Mouse (Mus musculus) embryonic facial prominence, embryonic 14.5 days (tissue): ENCODE results near the gene Pet117. TPM values are rescaled to one million over a fixed set of nuclear protein-coding genes. Genes with fewer than 3 reads are reported as not detected.
A peak's percentile ranks its signal among the peaks of the same experiment; 100 is the strongest.
"Not testable (repeated sequence)": the region's sequence is repeated elsewhere in the genome, so short reads cannot be mapped to it uniquely, and the experiment has no call there.

Experiments
- ATAC-seq: fragments of 200-750 bp; cut with Nextera tagmentation; 2 replicates; pipeline ENCODE4 v1.8.0; 2017; ENCODE audit warnings: low read depth, moderate number of reproducible peaks, moderate TSS enrichment
- DNase-seq: peaks from one replicate; pipeline ENCODE4 v3.0.0-alpha.2; 2015; ENCODE audit warnings: low spot score
- H3K27ac ChIP-seq: fragments of 300-500 bp; sonication (generic); replicated peaks from 2 replicates; pipeline ENCODE4 v1.5.1; 2014; ENCODE audit warnings: low read depth, mild to moderate bottlenecking, low read length, moderate library complexity
- H3K27me3 ChIP-seq: fragments of 300-500 bp; sonication (generic); replicated peaks from 2 replicates; pipeline ENCODE4 v1.6.1; 2014; ENCODE audit warnings: low read length; ENCODE audit not compliant: control insufficient read depth, insufficient read depth
- H3K36me3 ChIP-seq: fragments of 300-500 bp; sonication (generic); 2 replicates; pipeline ENCODE4 v1.6.1; 2014; ENCODE audit warnings: low read length, mixed read lengths; ENCODE audit not compliant: control insufficient read depth, insufficient read depth
- H3K4me1 ChIP-seq: fragments of 300-500 bp; sonication (generic); 2 replicates; pipeline ENCODE4 v1.6.1; 2014; ENCODE audit warnings: antibody characterized with exemption, low read length; ENCODE audit not compliant: control insufficient read depth, insufficient read depth
- H3K4me2 ChIP-seq: fragments of 300-500 bp; sonication (generic); 2 replicates; pipeline ENCODE4 v1.6.1; 2014; ENCODE audit warnings: low read depth, mild to moderate bottlenecking, low read length, moderate library complexity, mixed read lengths
- H3K4me3 ChIP-seq: fragments of 300-500 bp; sonication (generic); 2 replicates; pipeline ENCODE4 v1.5.1; 2014; ENCODE audit warnings: low read depth, mild to moderate bottlenecking, low read length
- H3K9ac ChIP-seq: fragments of 300-500 bp; sonication (generic); 2 replicates; pipeline ENCODE4 v1.6.1; 2014; ENCODE audit warnings: low read depth, mild to moderate bottlenecking, low read length, moderate library complexity, mixed read lengths
- H3K9me3 ChIP-seq: fragments of 300-500 bp; sonication (generic); 2 replicates; pipeline ENCODE4 v1.6.1; 2016; ENCODE audit warnings: low read length; ENCODE audit not compliant: control insufficient read depth
- WGBS: fragments of 180-500 bp; shearing (Covaris S2); extraction: QIAGEN DNeasy Blood & Tissue Kit; methylation state at CpG from one replicate; pipeline ENCODE4 v1.1.7; 2014; 5-methylcytosine and 5-hydroxymethylcytosine counted together
- polyA plus RNA-seq: library from polyadenylated mRNA; unstranded; fragments of >200 nt; fragmentation: Nextera tagmentation; extraction: Ambion mirVana; gene quantifications from 2 replicates; pipeline ENCODE4 v1.2.1, GENCODE M21; 2014

Gene Pet117
- polyA plus RNA-seq, 1 experiment from 2014 or later: 1.3 TPM

- H3K9me3 ChIP-seq: no peaks in the 10 kb centered on the region
- ATAC-seq: peak; percentile 15; the same call in 1 of the 2 replicates
- H3K27me3 ChIP-seq: peaks cover 60% of the 10 kb centered on the region
- WGBS: 9% methylated on average over 24 of the region's 28 CpGs
- H3K4me2 ChIP-seq: peak overlapping the region; percentile 99
- H3K4me1 ChIP-seq: no peaks in the 10 kb centered on the region
- peak overlapping the region; percentile 59 for H3K4me3 ChIP-seq
- H3K9ac ChIP-seq: peak overlapping the region; percentile 42; the same call in 1 of the 2 replicates
- no peak overlapping the region for H3K27ac ChIP-seq
- no peak for DNase-seq
- no peaks in the 10 kb centered on the region for H3K36me3 ChIP-seq
These were observed 35.5 kb upstream of the Pet117 start for GRCm38 (mm10) chr2:144333138-144333842.

GRCm38 (mm10) chr2:144337230-144337629 lies 31.6 kb upstream of the Pet117 start:
- Histone ChIP-seq H3K9me3 (no peaks in the 10 kb centered on the region), H3K4me3 (no peak overlapping the region), H3K9ac (no peak overlapping the region), H3K4me2 (no peak overlapping the region), H3K27ac (no peak overlapping the region), H3K27me3 (peaks cover 23% of the 10 kb centered on the region), H3K4me1 (no peaks in the 10 kb centered on the region), H3K36me3 (no peaks in the 10 kb centered on the region)
- ATAC-seq (no peak), DNase-seq (no peak)
- WGBS: 34% methylated on average over 2 of the region's 3 CpGs

- H3K9ac ChIP-seq: no peak overlapping the region
- DNase-seq (no peak), ATAC-seq (no peak)
- WGBS: 71% methylated on average over 7 of the region's 8 CpGs
- H3K36me3 ChIP-seq: no peaks in the 10 kb centered on the region
- peaks cover 18% of the 10 kb centered on the region for H3K27me3 ChIP-seq
- no peak overlapping the region for H3K27ac ChIP-seq
- H3K4me2 ChIP-seq: no peak overlapping the region
- H3K4me1 ChIP-seq: no peaks in the 10 kb centered on the region
- H3K4me3 ChIP-seq: no peak overlapping the region
- H3K9me3 ChIP-seq: no peaks in the 10 kb centered on the region
These were observed 31.1 kb upstream of the Pet117 start for GRCm38 (mm10) chr2:144337701-144338100.

GRCm38 (mm10) chr2:144338149-144338548 lies 30.6 kb upstream of the Pet117 start:
- not testable (repeated sequence) for H3K9me3 ChIP-seq, H3K4me1 ChIP-seq, H3K9ac ChIP-seq, ATAC-seq, H3K36me3 ChIP-seq, H3K4me3 ChIP-seq, H3K27ac ChIP-seq, DNase-seq, H3K4me2 ChIP-seq
- WGBS: 73% methylated on average over 6 of the region's 6 CpGs
- H3K27me3 ChIP-seq: peaks cover 13% of the 10 kb centered on the region

- no peak overlapping the region for H3K4me3 ChIP-seq
- H3K9ac ChIP-seq: no peak overlapping the region
- no peak for DNase-seq
- H3K9me3 ChIP-seq: no peaks in the 10 kb centered on the region
- no peaks in the 10 kb centered on the region for H3K27me3 ChIP-seq
- no peak for ATAC-seq
- H3K27ac ChIP-seq: no peak overlapping the region
- 77% methylated on average over 4 of the region's 4 CpGs for WGBS
- no peak overlapping the region for H3K4me2 ChIP-seq
- no peaks in the 10 kb centered on the region for H3K4me1 ChIP-seq
- no peaks in the 10 kb centered on the region for H3K36me3 ChIP-seq
These were observed 25.6 kb upstream of the Pet117 start for GRCm38 (mm10) chr2:144343158-144343557.

GRCm38 (mm10) chr2:144348525-144348924 lies 20.3 kb upstream of the Pet117 start:
- Histone ChIP-seq H3K36me3 (no peaks in the 10 kb centered on the region), H3K4me1 (no peaks in the 10 kb centered on the region), H3K4me3 (no peak overlapping the region), H3K9ac (no peak overlapping the region), H3K9me3 (no peaks in the 10 kb centered on the region), H3K27ac (no peak overlapping the region), H3K27me3 (no peaks in the 10 kb centered on the region), H3K4me2 (no peak overlapping the region)
- 65% methylated on average over 3 of the region's 3 CpGs for WGBS
- DNase-seq: no peak
- no peak for ATAC-seq

GRCm38 (mm10) chr2:144352843-144353242 lies 16.0 kb upstream of the Pet117 start:
- no peaks in the 10 kb centered on the region for H3K9me3 ChIP-seq
- H3K4me1 ChIP-seq: no peaks in the 10 kb centered on the region
- H3K36me3 ChIP-seq: no peaks in the 10 kb centered on the region
- no peak overlapping the region for H3K27ac ChIP-seq
- no peaks in the 10 kb centered on the region for H3K27me3 ChIP-seq
- ATAC-seq (no peak), DNase-seq (no peak)
- H3K9ac ChIP-seq: no peak overlapping the region
- no peak overlapping the region for H3K4me3 ChIP-seq
- 84% methylated on average over 11 of the region's 11 CpGs for WGBS
- H3K4me2 ChIP-seq: no peak overlapping the region

- ATAC-seq (peak; percentile 88), DNase-seq (peak; percentile 80)
- Histone ChIP-seq H3K4me3 (peak overlapping the region; percentile 89), H3K27me3 (no peaks in the 10 kb centered on the region), H3K4me1 (peaks cover 7% of the 10 kb centered on the region), H3K36me3 (peaks cover 16% of the 10 kb centered on the region), H3K9me3 (no peaks in the 10 kb centered on the region), H3K4me2 (peak overlapping the region; percentile 75), H3K27ac (peak overlapping the region; percentile 91), H3K9ac (peak overlapping the region; percentile 88)
- WGBS: 0% methylated on average over 9 of the region's 43 CpGs
These were observed 225 bp downstream of the Pet117 start for GRCm38 (mm10) chr2:144369020-144369421.

GRCm38 (mm10) chr2:144369511-144369910 lies 715 bp downstream of the Pet117 start:
- DNase-seq: no peak
- H3K9ac ChIP-seq: peak overlapping the region; percentile 88
- H3K4me2 ChIP-seq: peak overlapping the region; percentile 75
- H3K4me3 ChIP-seq: peak overlapping the region; percentile 89
- peaks cover 21% of the 10 kb centered on the region for H3K36me3 ChIP-seq
- 1% methylated on average over 12 of the region's 12 CpGs for WGBS
- no peak for ATAC-seq
- no peaks in the 10 kb centered on the region for H3K27me3 ChIP-seq
- no peaks in the 10 kb centered on the region for H3K9me3 ChIP-seq
- peak overlapping the region; percentile 91 for H3K27ac ChIP-seq
- peaks cover 7% of the 10 kb centered on the region for H3K4me1 ChIP-seq
